11 mouse cellular contexts compared by ENCODE assay signal in genomic region chr4:126132636-126133264, GRCm38 (mm10). TPM values are rescaled to one million over a fixed set of nuclear protein-coding genes. Genes with fewer than 3 reads are reported as not detected.
DNase-seq lines count a peak whose midpoint lies in the region; ATAC-seq and TF ChIP-seq lines count a peak whose summit lies in the region.
"Had no signal": no experiment of that assay in that cellular context is flagged by ENCODE, and none has a peak within 500 bp of the region (broad histone marks: within the 10 kb centered on the region; RNA-seq: fewer than 3 reads in every experiment).

No protein-coding gene starts in this region.

- no peak overlapping the region for H3K4me3 ChIP-seq in layer of hippocampus, adult 2 months
- H3K4me3 ChIP-seq in intestine, postnatal 0 days (ENCODE audit: low read depth, low read length), result no peak overlapping the region
- no peak overlapping the region for H3K4me3 ChIP-seq in neural tube, embryonic 15.5 days (replicated peaks)

- H3K4me2 ChIP-seq in intestine, postnatal 0 days (replicated peaks; ENCODE audit: low read depth), result no peak overlapping the region
- H3K4me2 ChIP-seq in neural tube, embryonic 15.5 days, result no peak overlapping the region

- 65% methylated on average over 6 of the region's 6 CpGs for WGBS in intestine, postnatal 0 days
- WGBS in neural tube, embryonic 15.5 days, result 72% methylated on average over 6 of the region's 6 CpGs

- DNase-seq in cerebellum, adult 9-10 months, result peak; percentile 21
- DNase-seq in cerebellum, adult 11-12 months, result no peak
- no peak for DNase-seq in layer of hippocampus, adult 2 months (ENCODE audit: low spot score in 2 of 2)
- DNase-seq in layer of hippocampus, adult 11-12 months (ENCODE audit: low spot score), result no peak
- no peak for DNase-seq in thymus, postnatal 0 days (ENCODE audit: low spot score)
- DNase-seq in spleen, postnatal 14 days (ENCODE audit: low spot score in 2 of 2), result no peak
- DNase-seq: kidney, postnatal 14 days; thymus, postnatal 14 days had no signal

- H3K27me3 ChIP-seq in intestine, postnatal 0 days (replicated peaks; ENCODE audit: control insufficient read depth, insufficient read depth, low read length), result no peaks in the 10 kb centered on the region
- no peaks in the 10 kb centered on the region for H3K27me3 ChIP-seq in neural tube, embryonic 15.5 days (replicated peaks)
- H3K27me3 ChIP-seq: Patski had no signal

- H3K9ac ChIP-seq in intestine, postnatal 0 days (ENCODE audit: low read depth, low read length), result no peak overlapping the region
- no peak overlapping the region for H3K9ac ChIP-seq in neural tube, embryonic 15.5 days (replicated peaks)

- ATAC-seq in intestine, postnatal 0 days, result no peak
- no peak for ATAC-seq in neural tube, embryonic 15.5 days (ENCODE audit: low FRiP score)

- peaks cover 69% of the 10 kb centered on the region for H3K36me3 ChIP-seq in intestine, postnatal 0 days (ENCODE audit: control insufficient read depth, insufficient read depth)
- H3K36me3 ChIP-seq in neural tube, embryonic 15.5 days, result peaks cover 57% of the 10 kb centered on the region

- peak overlapping the region; percentile 86 for H3K27ac ChIP-seq in layer of hippocampus, adult 2 months
- H3K27ac ChIP-seq in intestine, postnatal 0 days (ENCODE audit: low read depth, low read length), result peak overlapping the region; percentile 31; the same call in 1 of the 2 replicates
- peak overlapping the region; percentile 69; the same call in 1 of the 2 replicates for H3K27ac ChIP-seq in neural tube, embryonic 15.5 days (replicated peaks)

- no peaks in the 10 kb centered on the region for H3K4me1 ChIP-seq in intestine, postnatal 0 days (replicated peaks; ENCODE audit: control insufficient read depth, insufficient read depth, low read length)
- H3K4me1 ChIP-seq in neural tube, embryonic 15.5 days, result peaks cover 25% of the 10 kb centered on the region

- TF ChIP-seq CTCF in layer of hippocampus, adult 2 months (conservative IDR thresholded peaks at IDR 0.05), result no peak
- no peak for TF ChIP-seq CTCF in intestine, postnatal 0 days (IDR thresholded peaks at IDR 0.05; ENCODE audit: low read depth)

- H3K9me3 ChIP-seq in intestine, postnatal 0 days (ENCODE audit: control insufficient read depth), result no peaks in the 10 kb centered on the region
- H3K9me3 ChIP-seq in neural tube, embryonic 15.5 days (replicated peaks), result no peaks in the 10 kb centered on the region

RNA-seq across cellular contexts. Expression of gene Eva1b, which starts 14.8 kb away (rescaled TPM):
- total RNA-seq in layer of hippocampus, adult 2 months (2021), result 1 to 10 TPM; 3.3 to 3.6 TPM
- 28.9 and 29.0 TPM in 2 replicates for polyA plus RNA-seq in intestine, postnatal 0 days (2015; fragmentation: Nextera tagmentation; extraction: Ambion mirVana)
- polyA plus RNA-seq in neural tube, embryonic 15.5 days (2015; fragmentation: Nextera tagmentation; extraction: Ambion mirVana), result 13.3 and 19.1 TPM in 2 replicates
- 28.2 and 28.7 TPM in 2 replicates for polyA plus RNA-seq in thymus, postnatal 0 days (2015; fragmentation: Nextera tagmentation; extraction: Ambion mirVana)

RNA-seq across cellular contexts. Expression of gene Stk40, which starts 29.0 kb away (rescaled TPM):
- 10 to 100 TPM; 24.8 to 26.6 TPM for total RNA-seq in layer of hippocampus, adult 2 months (2021)
- polyA plus RNA-seq in intestine, postnatal 0 days (2015; fragmentation: Nextera tagmentation; extraction: Ambion mirVana), result 14.5 and 14.6 TPM in 2 replicates
- 28.1 and 29.9 TPM in 2 replicates for polyA plus RNA-seq in neural tube, embryonic 15.5 days (2015; fragmentation: Nextera tagmentation; extraction: Ambion mirVana)
- polyA plus RNA-seq in thymus, postnatal 0 days (2015; fragmentation: Nextera tagmentation; extraction: Ambion mirVana), result 26.5 and 28.8 TPM in 2 replicates

RNA-seq across cellular contexts. Expression of gene Sh3d21, which starts 30.5 kb away (rescaled TPM):
- under 1 TPM; 0.59 to 0.81 TPM for total RNA-seq in layer of hippocampus, adult 2 months (2021)
- 10.0 and 12.3 TPM in 2 replicates for polyA plus RNA-seq in intestine, postnatal 0 days (2015; fragmentation: Nextera tagmentation; extraction: Ambion mirVana)
- polyA plus RNA-seq in neural tube, embryonic 15.5 days (2015; fragmentation: Nextera tagmentation; extraction: Ambion mirVana), result 1.4 and 2.6 TPM in 2 replicates
- polyA plus RNA-seq in thymus, postnatal 0 days (2015; fragmentation: Nextera tagmentation; extraction: Ambion mirVana), result 2.2 and 2.7 TPM in 2 replicates

RNA-seq across cellular contexts. Expression of gene Lsm10, which starts 36.3 kb away (rescaled TPM):
- total RNA-seq in layer of hippocampus, adult 2 months (2021), result 10 to 100 TPM; 13.4 to 13.8 TPM
- polyA plus RNA-seq in intestine, postnatal 0 days (2015; fragmentation: Nextera tagmentation; extraction: Ambion mirVana), result 49.0 and 50.4 TPM in 2 replicates
- 48.5 and 51.6 TPM in 2 replicates for polyA plus RNA-seq in neural tube, embryonic 15.5 days (2015; fragmentation: Nextera tagmentation; extraction: Ambion mirVana)
- polyA plus RNA-seq in thymus, postnatal 0 days (2015; fragmentation: Nextera tagmentation; extraction: Ambion mirVana), result 55.9 and 61.0 TPM in 2 replicates

Comparison
In these comparisons a context has a peak if more than half of its experiments do, and no peak if none do; other contexts are left out.
1. H3K27ac ChIP-seq: peak in every context shown above with its lines; median percentile 86 in layer of hippocampus, adult 2 months; 69 in neural tube, embryonic 15.5 days; 31 in intestine, postnatal 0 days.